Mouse (Mus musculus): ENCODE results near the gene Crybb3. TPM values are rescaled to one million over a fixed set of nuclear protein-coding genes. Genes with fewer than 3 reads are reported as not detected.

The Crybb3 gene
- total RNA-seq, 1 experiment, result 1.2 TPM

DNA sequence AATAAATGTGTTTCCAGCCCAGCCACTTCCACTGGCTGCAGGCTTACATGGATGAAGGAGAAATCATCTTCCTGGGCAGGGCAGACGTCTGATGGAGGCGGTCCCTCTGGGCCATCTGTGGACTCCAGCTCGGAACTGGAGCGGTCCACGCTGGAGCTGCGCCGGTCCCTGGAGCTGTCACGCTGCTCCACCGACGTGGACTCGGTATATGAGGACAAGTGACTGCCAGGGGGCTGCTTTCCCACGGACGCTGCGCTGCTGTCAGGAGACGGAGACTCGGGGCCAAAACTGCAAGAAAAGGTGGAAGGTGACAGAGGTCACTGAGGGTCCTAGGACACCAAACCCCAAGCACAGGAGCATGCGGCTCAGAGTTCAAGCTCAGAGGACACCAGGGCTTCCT is 16.2 kb upstream of the Crybb3 start:
- H3K9me3 ChIP-seq (ENCODE audit: control insufficient read depth, insufficient read depth, low read depth, low read length), result no peaks in the 10 kb centered on the region
- no peak for TF ChIP-seq MAFK (IDR thresholded peaks at IDR 0.05; ENCODE audit: insufficient read depth, low read depth, low read length)
- no peak for TF ChIP-seq HCFC1 (IDR thresholded peaks at IDR 0.05; ENCODE audit: borderline replicate concordance, insufficient read depth, low read length)
- no peak for TF ChIP-seq ZNF384 (IDR thresholded peaks at IDR 0.05; ENCODE audit: low read depth, low read length)
- no peak for TF ChIP-seq ZC3H11A (IDR thresholded peaks at IDR 0.05; ENCODE audit: borderline replicate concordance, low read depth, low read length)
- no peak for TF ChIP-seq CHD2 (IDR thresholded peaks at IDR 0.05; ENCODE audit: low read depth, low read length)
- no peaks in the 10 kb centered on the region for H3K4me1 ChIP-seq (ENCODE audit: control insufficient read depth in 2 of 2, insufficient read depth in 2 of 2, low read length in 2 of 2, poor library complexity in 1 of 2)
- in situ Hi-C loops (cut with MboI; ENCODE audit: low sequenced_read_pairs in 2 of 2, unreplicated experiment in 2 of 2), result no loop called here
- no peak overlapping the region for H3K4me3 ChIP-seq (ENCODE audit: insufficient read depth in 1 of 2, low read depth in 1 of 2, low read length in 2 of 2, poor library complexity in 1 of 2, severe bottlenecking in 1 of 2)
- H3K27ac ChIP-seq (ENCODE audit: insufficient read depth, low read depth, low read length, poor library complexity, severe bottlenecking), result no peak overlapping the region
- DNase-seq (ENCODE audit: low read depth, low spot score), result no peak
- no peak overlapping the region for H3K9ac ChIP-seq (ENCODE audit: insufficient read depth, low read depth, low read length, poor library complexity, severe bottlenecking)
- no peaks in the 10 kb centered on the region for H3K36me3 ChIP-seq (ENCODE audit: control insufficient read depth, insufficient read depth, low read length, poor library complexity, severe bottlenecking)

GRCm38 (mm10) chr5:113095456-113095855 is 14.1 kb upstream of the Crybb3 start:
- in situ Hi-C loops (cut with MboI; ENCODE audit: low sequenced_read_pairs in 2 of 2, unreplicated experiment in 2 of 2), result no loop called here
- Histone ChIP-seq H3K4me3 (ENCODE audit: insufficient read depth in 1 of 2, low read depth in 1 of 2, low read length in 2 of 2, poor library complexity in 1 of 2, severe bottlenecking in 1 of 2) (no peak overlapping the region), H3K4me1 (ENCODE audit: control insufficient read depth in 2 of 2, insufficient read depth in 2 of 2, low read length in 2 of 2, poor library complexity in 1 of 2) (peaks cover 0 to 8% of the 10 kb centered on the region in 2 experiments; a peak in 1 of 4 replicates), H3K9ac (ENCODE audit: insufficient read depth, low read depth, low read length, poor library complexity, severe bottlenecking) (no peak overlapping the region), H3K9me3 (ENCODE audit: control insufficient read depth, insufficient read depth, low read depth, low read length) (no peaks in the 10 kb centered on the region), H3K27ac (ENCODE audit: insufficient read depth, low read depth, low read length, poor library complexity, severe bottlenecking) (no peak overlapping the region), H3K36me3 (ENCODE audit: control insufficient read depth, insufficient read depth, low read length, poor library complexity, severe bottlenecking) (no peaks in the 10 kb centered on the region)
- DNase-seq (ENCODE audit: low read depth, low spot score), result no peak
- TF ChIP-seq CHD2 (IDR thresholded peaks at IDR 0.05; ENCODE audit: low read depth, low read length) (no peak), ZNF384 (IDR thresholded peaks at IDR 0.05; ENCODE audit: low read depth, low read length) (no peak), ZC3H11A (IDR thresholded peaks at IDR 0.05; ENCODE audit: borderline replicate concordance, low read depth, low read length) (no peak), MAFK (IDR thresholded peaks at IDR 0.05; ENCODE audit: insufficient read depth, low read depth, low read length) (no peak), HCFC1 (IDR thresholded peaks at IDR 0.05; ENCODE audit: borderline replicate concordance, insufficient read depth, low read length) (no peak)

GRCm38 (mm10) chr5:113092406-113092805 is 11.0 kb upstream of the Crybb3 start:
- H3K36me3 ChIP-seq (ENCODE audit: control insufficient read depth, insufficient read depth, low read length, poor library complexity, severe bottlenecking), result no peaks in the 10 kb centered on the region; the same call in 1 of the 2 replicates
- TF ChIP-seq CHD2 (IDR thresholded peaks at IDR 0.05; ENCODE audit: low read depth, low read length), result no peak
- no peak for TF ChIP-seq HCFC1 (IDR thresholded peaks at IDR 0.05; ENCODE audit: borderline replicate concordance, insufficient read depth, low read length)
- no peak for TF ChIP-seq ZNF384 (IDR thresholded peaks at IDR 0.05; ENCODE audit: low read depth, low read length)
- in situ Hi-C loops (cut with MboI; ENCODE audit: low sequenced_read_pairs in 2 of 2, unreplicated experiment in 2 of 2), result no loop called here
- H3K9me3 ChIP-seq (ENCODE audit: control insufficient read depth, insufficient read depth, low read depth, low read length), result no peaks in the 10 kb centered on the region
- no peak overlapping the region for H3K9ac ChIP-seq (ENCODE audit: insufficient read depth, low read depth, low read length, poor library complexity, severe bottlenecking)
- DNase-seq (ENCODE audit: low read depth, low spot score), result no peak
- H3K4me3 ChIP-seq (ENCODE audit: insufficient read depth in 1 of 2, low read depth in 1 of 2, low read length in 2 of 2, poor library complexity in 1 of 2, severe bottlenecking in 1 of 2), result no peak overlapping the region
- H3K27ac ChIP-seq (ENCODE audit: insufficient read depth, low read depth, low read length, poor library complexity, severe bottlenecking), result no peak overlapping the region
- peaks cover 0 to 10% of the 10 kb centered on the region in 2 experiments; a peak in 1 of 4 replicates for H3K4me1 ChIP-seq (ENCODE audit: control insufficient read depth in 2 of 2, insufficient read depth in 2 of 2, low read length in 2 of 2, poor library complexity in 1 of 2)

DNA sequence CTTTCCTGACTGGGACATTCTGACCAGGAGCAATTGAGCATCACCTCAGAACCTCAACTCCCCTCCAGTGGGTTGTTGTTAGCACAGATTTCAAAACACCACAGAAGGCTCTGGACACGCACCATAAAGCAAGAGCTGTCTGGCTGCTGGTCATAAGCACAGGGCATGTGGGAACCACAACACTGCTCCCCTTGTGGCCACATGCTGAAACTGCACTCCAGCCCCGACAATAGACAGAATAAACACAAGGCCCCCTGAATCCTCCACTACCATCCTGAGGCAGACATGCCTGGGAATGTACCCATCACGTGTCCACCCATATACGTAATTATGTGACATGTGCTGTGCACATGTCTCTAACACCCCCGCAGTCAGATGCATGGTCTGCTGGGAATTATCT is 9.8 kb upstream of the Crybb3 start:
- Histone ChIP-seq H3K4me1 (ENCODE audit: control insufficient read depth in 2 of 2, insufficient read depth in 2 of 2, low read length in 2 of 2, poor library complexity in 1 of 2) (peaks cover 0 to 10% of the 10 kb centered on the region in 2 experiments; a peak in 1 of 4 replicates), H3K4me3 (ENCODE audit: insufficient read depth in 1 of 2, low read depth in 1 of 2, low read length in 2 of 2, poor library complexity in 1 of 2, severe bottlenecking in 1 of 2) (no peak overlapping the region), H3K36me3 (ENCODE audit: control insufficient read depth, insufficient read depth, low read length, poor library complexity, severe bottlenecking) (no peaks in the 10 kb centered on the region; the same call in 1 of the 2 replicates), H3K9me3 (ENCODE audit: control insufficient read depth, insufficient read depth, low read depth, low read length) (no peaks in the 10 kb centered on the region), H3K27ac (ENCODE audit: insufficient read depth, low read depth, low read length, poor library complexity, severe bottlenecking) (no peak overlapping the region), H3K9ac (ENCODE audit: insufficient read depth, low read depth, low read length, poor library complexity, severe bottlenecking) (no peak overlapping the region)
- TF ChIP-seq ZNF384 (IDR thresholded peaks at IDR 0.05; ENCODE audit: low read depth, low read length) (no peak), CHD2 (IDR thresholded peaks at IDR 0.05; ENCODE audit: low read depth, low read length) (no peak), ZC3H11A (IDR thresholded peaks at IDR 0.05; ENCODE audit: borderline replicate concordance, low read depth, low read length) (no peak), MAFK (IDR thresholded peaks at IDR 0.05; ENCODE audit: insufficient read depth, low read depth, low read length) (no peak), HCFC1 (IDR thresholded peaks at IDR 0.05; ENCODE audit: borderline replicate concordance, insufficient read depth, low read length) (no peak)
- in situ Hi-C loops (cut with MboI; ENCODE audit: low sequenced_read_pairs in 2 of 2, unreplicated experiment in 2 of 2), result no loop called here
- DNase-seq (ENCODE audit: low read depth, low spot score), result peak; percentile 64

- Histone ChIP-seq H3K27ac (ENCODE audit: insufficient read depth, low read depth, low read length, poor library complexity, severe bottlenecking) (no peak overlapping the region), H3K4me3 (ENCODE audit: insufficient read depth in 1 of 2, low read depth in 1 of 2, low read length in 2 of 2, poor library complexity in 1 of 2, severe bottlenecking in 1 of 2) (no peak overlapping the region), H3K4me1 (ENCODE audit: control insufficient read depth in 2 of 2, insufficient read depth in 2 of 2, low read length in 2 of 2, poor library complexity in 1 of 2) (peaks cover 0 to 10% of the 10 kb centered on the region in 2 experiments; a peak in 1 of 4 replicates), H3K36me3 (ENCODE audit: control insufficient read depth, insufficient read depth, low read length, poor library complexity, severe bottlenecking) (no peaks in the 10 kb centered on the region; the same call in 1 of the 2 replicates), H3K9ac (ENCODE audit: insufficient read depth, low read depth, low read length, poor library complexity, severe bottlenecking) (no peak overlapping the region), H3K9me3 (ENCODE audit: control insufficient read depth, insufficient read depth, low read depth, low read length) (no peaks in the 10 kb centered on the region)
- no peak for TF ChIP-seq MAFK (IDR thresholded peaks at IDR 0.05; ENCODE audit: insufficient read depth, low read depth, low read length)
- no peak for TF ChIP-seq ZC3H11A (IDR thresholded peaks at IDR 0.05; ENCODE audit: borderline replicate concordance, low read depth, low read length)
- TF ChIP-seq HCFC1 (IDR thresholded peaks at IDR 0.05; ENCODE audit: borderline replicate concordance, insufficient read depth, low read length), result no peak
- TF ChIP-seq CHD2 (IDR thresholded peaks at IDR 0.05; ENCODE audit: low read depth, low read length), result no peak
- TF ChIP-seq ZNF384 (IDR thresholded peaks at IDR 0.05; ENCODE audit: low read depth, low read length), result no peak
- no peak for DNase-seq (ENCODE audit: low read depth, low spot score)
- in situ Hi-C loops (cut with MboI; ENCODE audit: low sequenced_read_pairs in 2 of 2, unreplicated experiment in 2 of 2), result no loop called here
Observed at GRCm38 (mm10) chr5:113090750-113091149, 9.4 kb upstream of the Crybb3 start.

Measured in ES-E14 (cell line).